Mouse (Mus musculus): Measurements from ENCODE around the gene Paqr3. TPM values are rescaled to one million over a fixed set of nuclear protein-coding genes. Genes with fewer than 3 reads are reported as not detected.

Paqr3 gene
- polyA plus RNA-seq (2016; fragmentation: Nextera tagmentation; extraction: Ambion mirVana) = 20.5 and 21.8 TPM in 2 replicates

DNA sequence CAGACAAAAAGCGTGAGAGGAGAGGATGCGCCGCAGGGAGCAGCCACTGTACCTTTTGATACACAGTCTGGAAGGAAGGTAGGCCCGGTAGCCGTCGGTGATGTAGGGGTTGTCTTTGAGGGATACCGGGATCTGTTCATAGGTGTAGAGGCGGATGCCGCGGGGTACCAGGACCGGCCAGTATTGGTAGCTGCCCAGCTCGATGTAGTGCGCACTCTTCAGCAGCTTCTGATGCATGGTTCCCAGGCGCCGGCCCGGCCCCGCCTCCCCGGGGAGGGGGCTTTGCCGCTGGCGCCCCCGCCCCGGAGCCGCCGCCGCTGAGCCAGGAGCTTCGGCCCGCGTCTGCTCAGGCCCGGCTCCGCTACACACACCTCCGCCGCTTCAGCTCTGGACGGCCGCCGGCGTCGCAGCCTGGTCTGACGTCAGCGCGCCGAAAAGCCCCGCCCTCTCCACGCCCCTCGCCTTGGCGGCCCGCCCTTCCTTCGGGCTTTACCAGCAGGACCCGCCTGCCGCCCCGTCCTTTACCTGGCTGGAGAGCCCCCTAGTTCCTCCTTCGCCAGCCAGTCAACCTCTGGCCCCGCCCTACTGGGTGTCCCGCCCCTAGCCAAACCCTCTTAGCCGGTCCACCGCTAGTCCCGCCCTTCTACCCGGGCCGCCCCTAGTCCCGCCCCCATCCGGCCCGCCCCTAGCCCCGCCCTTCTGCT is at the start of gene Paqr3:
Paqr3 (minus strand) TSS at position 390 of the 704 bp plus-strand sequence.
- WGBS = under 1% methylated on average over 60 of the region's 62 CpGs
- Histone ChIP-seq H3K27me3 (no peaks in the 10 kb centered on the region), H3K36me3 (peaks cover 7% of the 10 kb centered on the region; the same call in 1 of the 2 replicates), H3K9me3 (replicated peaks) (no peaks in the 10 kb centered on the region), H3K4me3 (peak within 1 kb of the TSS; percentile 71), H3K27ac (peak within 1 kb of the TSS; percentile 73), H3K4me1 (peaks cover 21% of the 10 kb centered on the region), H3K9ac (peak within 1 kb of the TSS; percentile 85), H3K4me2 (replicated peaks) (peak within 1 kb of the TSS; percentile 65)
- ATAC-seq (ENCODE audit: low FRiP score) = peak; percentile 99

DNA sequence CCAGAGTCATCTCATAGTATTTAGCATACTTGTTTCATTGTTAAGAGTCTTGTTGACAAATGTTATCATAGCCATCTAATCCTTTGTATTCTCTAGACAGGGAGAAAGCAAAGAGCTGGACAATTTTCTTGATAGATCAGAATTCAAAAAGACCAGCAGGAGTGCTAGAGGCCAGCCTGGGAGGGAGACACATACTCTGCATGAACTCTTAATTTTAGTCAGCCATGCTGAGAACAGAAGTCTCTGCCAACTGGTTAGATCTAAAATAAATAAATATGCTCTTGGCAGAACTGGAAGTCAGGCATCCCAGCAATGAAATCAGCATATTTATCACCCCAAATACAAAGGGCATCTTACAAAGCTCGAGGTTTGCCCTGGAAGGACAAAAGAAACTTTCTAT is 43.3 kb upstream of the Paqr3 start:
- Histone ChIP-seq H3K4me3 (no peak overlapping the region), H3K36me3 (no peaks in the 10 kb centered on the region), H3K9ac (no peak overlapping the region), H3K27me3 (no peaks in the 10 kb centered on the region), H3K4me2 (replicated peaks) (no peak overlapping the region), H3K27ac (no peak overlapping the region), H3K9me3 (replicated peaks) (no peaks in the 10 kb centered on the region), H3K4me1 (no peaks in the 10 kb centered on the region)
- no peak for ATAC-seq (ENCODE audit: low FRiP score)
- whole genome bisulfite sequencing = 26% methylated on average over 1 of the region's 1 CpGs

DNA sequence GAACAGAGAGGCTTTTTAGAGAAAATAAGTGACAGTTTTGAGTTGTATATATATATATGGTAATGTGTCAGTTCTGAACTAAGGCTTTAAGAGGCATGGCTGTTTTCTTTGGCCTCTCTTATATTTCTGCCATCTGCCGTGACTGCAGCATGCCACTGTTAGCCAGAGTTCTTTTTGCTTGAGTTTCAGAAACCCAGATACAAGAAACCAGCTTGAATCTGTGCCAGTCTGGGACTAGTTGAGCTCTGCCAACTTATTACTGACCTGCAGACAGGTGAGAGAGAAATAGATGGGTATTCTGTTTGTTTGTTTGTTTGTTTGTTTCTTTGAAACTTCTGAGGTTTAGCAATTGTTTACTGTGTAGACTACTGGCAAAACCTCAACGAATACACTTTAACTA is 23.9 kb upstream of the Paqr3 start:
- no peak overlapping the region for H3K27ac ChIP-seq
- no peaks in the 10 kb centered on the region for H3K9me3 ChIP-seq (replicated peaks)
- no peaks in the 10 kb centered on the region for H3K36me3 ChIP-seq
- WGBS = 87% methylated on average over 2 of the region's 2 CpGs
- H3K4me1 ChIP-seq = no peaks in the 10 kb centered on the region
- H3K4me2 ChIP-seq (replicated peaks) = no peak overlapping the region
- H3K4me3 ChIP-seq = no peak overlapping the region
- H3K9ac ChIP-seq = no peak overlapping the region
- no peak for ATAC-seq (ENCODE audit: low FRiP score)
- H3K27me3 ChIP-seq = no peaks in the 10 kb centered on the region

DNA sequence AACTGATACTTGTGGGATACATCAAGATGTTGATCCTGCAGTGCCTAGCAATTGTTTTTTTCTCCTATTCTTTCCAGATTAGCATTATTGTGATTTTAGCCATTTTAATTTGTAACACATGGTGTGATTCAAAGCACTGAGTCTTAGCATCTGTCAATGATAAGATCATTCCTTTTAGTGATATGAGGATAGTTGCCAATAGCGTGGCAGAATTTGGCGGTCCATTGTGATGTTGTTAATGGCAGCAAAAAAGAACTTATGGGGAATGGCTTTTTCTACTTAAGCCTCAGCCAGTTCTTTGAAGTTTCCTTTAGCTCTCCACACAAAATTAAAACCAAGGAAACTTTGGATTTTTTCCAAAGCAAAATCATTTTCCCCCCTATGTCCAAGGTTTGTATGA is 18.2 kb upstream of the Paqr3 start:
- H3K4me2 ChIP-seq (replicated peaks) = no peak overlapping the region
- no peak overlapping the region for H3K9ac ChIP-seq
- ATAC-seq (ENCODE audit: low FRiP score) = no peak
- no peak overlapping the region for H3K4me3 ChIP-seq
- no peak overlapping the region for H3K27ac ChIP-seq
- 93% methylated on average over 2 of the region's 2 CpGs for WGBS
- H3K9me3 ChIP-seq (replicated peaks) = no peaks in the 10 kb centered on the region
- H3K36me3 ChIP-seq = no peaks in the 10 kb centered on the region
- no peaks in the 10 kb centered on the region; the same call in 1 of the 2 replicates for H3K27me3 ChIP-seq
- H3K4me1 ChIP-seq = no peaks in the 10 kb centered on the region

DNA sequence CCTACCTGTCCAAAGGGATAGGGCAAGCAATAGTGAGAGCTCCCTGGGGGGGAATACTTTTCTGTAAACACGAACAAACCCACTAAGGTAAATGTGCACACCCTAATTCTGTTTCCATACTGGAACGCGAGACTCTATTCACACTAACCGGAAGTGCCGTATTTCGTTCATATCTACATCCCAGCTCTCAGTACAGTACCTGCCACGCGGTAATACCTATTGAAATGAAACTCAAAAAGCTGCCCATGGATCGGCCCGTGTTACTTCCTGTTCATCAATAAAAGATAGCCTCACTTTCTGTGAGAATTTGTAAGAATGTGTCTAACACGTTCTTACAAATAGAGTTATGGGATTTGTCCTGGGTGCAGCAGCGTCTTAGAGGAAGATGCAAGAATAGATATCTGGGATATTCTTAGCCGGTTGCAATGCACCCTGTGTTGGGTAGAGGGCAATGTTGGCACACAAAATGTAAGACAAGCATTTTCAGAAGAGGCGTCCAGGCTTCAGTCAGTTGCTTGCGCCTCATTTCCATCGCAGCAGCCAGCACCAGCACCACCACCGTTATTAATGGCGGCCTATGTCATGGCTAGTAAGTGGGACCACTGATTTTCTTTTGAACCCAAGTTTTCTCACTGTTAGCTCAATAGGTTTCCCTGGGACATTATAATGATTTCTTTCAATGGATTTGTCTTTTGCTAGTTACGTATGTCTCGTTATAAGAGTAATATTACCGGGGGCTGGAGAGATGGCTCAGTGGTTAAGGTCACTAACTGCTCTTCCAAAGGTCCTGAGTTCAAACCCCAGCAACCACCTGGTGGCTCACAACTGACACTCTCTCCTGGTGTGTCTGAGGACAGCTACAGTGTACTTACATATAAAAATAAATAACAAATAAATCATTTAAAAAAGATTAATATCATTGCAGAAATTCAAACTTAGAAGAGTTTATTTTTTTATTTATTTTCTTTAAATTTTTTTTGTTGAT is 17.1 kb upstream of the Paqr3 start:
- H3K4me2 ChIP-seq (replicated peaks) = no peak overlapping the region
- no peaks in the 10 kb centered on the region for H3K36me3 ChIP-seq
- ATAC-seq (ENCODE audit: low FRiP score) = peak; percentile 57; the same call in 1 of the 2 replicates
- H3K4me3 ChIP-seq = no peak overlapping the region
- H3K4me1 ChIP-seq = no peaks in the 10 kb centered on the region
- WGBS = 52% methylated on average over 21 of the region's 21 CpGs
- H3K9me3 ChIP-seq (replicated peaks) = no peaks in the 10 kb centered on the region
- H3K9ac ChIP-seq = no peak overlapping the region
- no peak overlapping the region for H3K27ac ChIP-seq
- H3K27me3 ChIP-seq = no peaks in the 10 kb centered on the region; the same call in 1 of the 2 replicates

DNA sequence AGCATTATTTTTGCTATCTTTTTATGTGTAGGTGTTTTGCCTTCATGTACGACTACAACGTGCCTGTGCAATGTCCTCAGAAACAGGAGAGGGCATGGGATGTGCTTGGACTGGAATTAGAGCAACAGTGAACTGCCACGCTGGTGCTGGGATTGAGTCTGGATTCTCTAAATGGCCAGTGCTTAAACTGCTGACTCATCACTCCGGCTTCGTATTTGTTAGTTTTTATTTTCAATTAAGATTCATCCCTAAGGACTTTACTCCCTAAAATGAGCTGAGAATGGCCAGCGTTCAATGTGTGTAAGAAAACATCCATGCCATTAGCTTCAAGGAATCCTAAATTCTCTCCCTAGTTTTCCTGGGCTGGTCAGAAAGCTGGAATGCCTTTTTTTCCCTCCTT is 15.9 kb upstream of the Paqr3 start:
- 87% methylated on average over 6 of the region's 6 CpGs for WGBS

DNA sequence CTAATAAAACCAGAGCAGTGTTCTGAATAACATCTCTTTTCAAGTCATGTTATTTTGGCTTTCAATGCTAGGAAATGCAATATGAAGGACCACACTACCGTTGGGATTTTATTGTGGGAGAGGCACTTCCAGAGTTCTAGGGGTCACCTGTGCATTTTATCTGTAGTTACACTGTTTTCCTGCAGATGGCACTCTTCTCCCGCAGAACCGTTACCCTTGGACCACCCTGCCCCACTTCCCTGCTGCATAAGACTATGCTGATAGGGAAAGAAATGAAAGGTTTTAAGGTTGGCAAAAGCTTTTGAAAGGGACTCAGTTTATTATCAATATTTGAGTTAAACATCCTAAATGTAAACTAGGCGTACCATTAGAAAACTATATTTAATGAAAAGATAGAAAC is 14.6 kb upstream of the Paqr3 start:
- Histone ChIP-seq H3K4me2 (replicated peaks) (no peak overlapping the region), H3K9me3 (replicated peaks) (no peaks in the 10 kb centered on the region), H3K4me3 (no peak overlapping the region), H3K27me3 (no peaks in the 10 kb centered on the region; the same call in 1 of the 2 replicates), H3K27ac (no peak overlapping the region), H3K36me3 (no peaks in the 10 kb centered on the region), H3K9ac (no peak overlapping the region), H3K4me1 (no peaks in the 10 kb centered on the region)
- WGBS = 18% methylated on average over 4 of the region's 4 CpGs
- ATAC-seq (ENCODE audit: low FRiP score) = peak; percentile 68; the same call in 1 of the 2 replicates

More for the DNA sequence above, 15.9 kb upstream of the Paqr3 start:
- Histone ChIP-seq H3K9me3 (replicated peaks) (no peaks in the 10 kb centered on the region), H3K27me3 (no peaks in the 10 kb centered on the region; the same call in 1 of the 2 replicates), H3K9ac (no peak overlapping the region), H3K27ac (no peak overlapping the region), H3K4me1 (no peaks in the 10 kb centered on the region), H3K36me3 (no peaks in the 10 kb centered on the region), H3K4me2 (replicated peaks) (no peak overlapping the region), H3K4me3 (no peak overlapping the region)
- no peak for ATAC-seq (ENCODE audit: low FRiP score)

DNA sequence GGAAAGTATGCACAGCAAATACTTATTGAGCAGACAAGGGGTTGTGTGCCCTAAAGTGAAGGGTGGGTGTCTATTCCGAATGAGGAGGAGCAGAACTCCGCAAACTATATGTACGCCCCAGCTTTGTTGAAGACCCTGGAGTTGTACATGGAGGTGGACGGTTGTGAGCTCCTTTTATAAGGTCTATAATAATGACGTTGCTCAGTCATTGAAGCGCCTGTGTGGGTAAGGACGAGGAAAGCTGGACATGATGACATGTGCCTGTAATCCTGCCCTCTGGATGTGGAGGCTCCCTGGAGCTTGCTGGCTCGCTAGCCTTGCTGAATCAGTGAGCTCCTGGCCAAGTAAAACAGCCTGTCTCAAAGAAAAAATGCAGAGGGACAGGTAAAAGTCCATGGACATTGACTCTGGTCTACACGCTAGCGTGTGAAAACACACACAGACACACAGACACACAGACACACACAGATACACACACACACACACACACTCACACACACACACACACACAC is 14.1 kb upstream of the Paqr3 start:
- peak; percentile 54; the same call in 1 of the 2 replicates for ATAC-seq (ENCODE audit: low FRiP score)
- Histone ChIP-seq H3K4me1 (no peaks in the 10 kb centered on the region), H3K27me3 (no peaks in the 10 kb centered on the region; the same call in 1 of the 2 replicates), H3K27ac (no peak overlapping the region), H3K36me3 (no peaks in the 10 kb centered on the region), H3K9me3 (replicated peaks) (no peaks in the 10 kb centered on the region), H3K4me2 (replicated peaks) (no peak overlapping the region), H3K9ac (no peak overlapping the region), H3K4me3 (no peak overlapping the region)
- WGBS = 80% methylated on average over 10 of the region's 10 CpGs

DNA sequence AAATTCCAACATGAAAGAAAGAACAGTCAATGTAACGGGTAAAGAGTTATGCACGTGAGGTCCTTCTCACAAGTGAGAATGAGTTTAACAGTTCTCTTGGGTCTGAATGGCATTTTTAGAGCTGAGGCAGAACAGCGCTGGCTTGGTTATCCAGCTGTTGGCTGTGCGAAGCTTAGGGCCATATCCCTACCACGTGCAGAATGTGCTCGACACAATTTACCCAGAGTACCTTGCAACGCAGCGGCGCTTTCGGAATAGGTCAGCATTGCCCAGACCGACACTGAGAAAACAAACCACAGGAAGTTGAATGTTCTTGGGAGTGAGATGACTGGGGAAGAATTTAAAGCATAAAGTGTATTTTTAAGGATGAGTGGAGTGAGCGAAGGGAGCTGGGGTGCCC is 13.6 kb upstream of the Paqr3 start:
- Histone ChIP-seq H3K27me3 (no peaks in the 10 kb centered on the region; the same call in 1 of the 2 replicates), H3K9me3 (replicated peaks) (no peaks in the 10 kb centered on the region), H3K27ac (no peak overlapping the region), H3K4me2 (replicated peaks) (no peak overlapping the region), H3K36me3 (no peaks in the 10 kb centered on the region), H3K9ac (no peak overlapping the region), H3K4me3 (no peak overlapping the region), H3K4me1 (no peaks in the 10 kb centered on the region)
- 85% methylated on average over 12 of the region's 12 CpGs for WGBS
- ATAC-seq (ENCODE audit: low FRiP score) = no peak

DNA sequence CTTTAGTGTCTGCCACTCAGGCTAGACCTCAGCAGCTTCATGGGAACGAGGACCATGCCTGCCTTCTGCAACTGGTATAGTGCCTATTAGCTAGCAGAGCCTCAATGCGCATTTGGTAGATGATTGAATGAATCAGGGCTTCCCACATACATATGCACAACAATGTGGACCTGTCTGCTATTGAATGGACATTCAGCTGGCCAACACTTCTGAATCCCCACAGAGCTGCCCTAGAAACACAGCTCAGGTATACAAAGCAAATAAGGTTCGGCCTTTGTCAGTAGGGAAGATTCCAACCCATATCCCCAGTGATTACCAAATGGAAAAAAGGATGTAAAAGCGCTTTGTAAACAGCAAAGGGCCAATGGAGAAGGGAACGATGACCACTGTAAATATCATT is 699 bp downstream of the Paqr3 start:
- WGBS = 11% methylated on average over 5 of the region's 5 CpGs
- 0 out of 2 replicates have a peak overlapping the region, but pooled peaks have one; percentile 73 for H3K27ac ChIP-seq

DNA sequence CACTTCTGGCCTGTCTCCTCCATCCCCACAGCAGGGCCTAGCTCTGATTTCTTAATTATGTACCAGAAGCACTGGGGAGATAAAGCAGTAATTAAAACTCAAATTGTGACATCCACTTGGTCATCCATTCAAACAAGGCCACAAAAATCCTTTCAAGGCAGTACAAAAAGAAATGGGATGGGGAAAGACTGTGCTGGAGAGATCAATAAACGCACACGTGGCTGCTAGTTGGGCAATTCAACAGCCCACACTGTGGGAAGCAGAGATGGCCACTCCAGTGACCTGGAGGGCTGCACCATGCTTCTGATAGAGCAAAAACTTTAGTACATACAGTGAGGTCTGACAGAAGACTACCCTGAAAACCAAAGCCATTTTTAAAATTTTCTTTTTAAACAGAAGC is 1.3 kb downstream of the Paqr3 start:
- Histone ChIP-seq H3K9ac (peak overlapping the region; percentile 85), H3K4me3 (peak overlapping the region; percentile 71), H3K36me3 (peaks cover 14% of the 10 kb centered on the region), H3K9me3 (replicated peaks) (no peaks in the 10 kb centered on the region), H3K4me1 (peaks cover 21% of the 10 kb centered on the region), H3K27me3 (no peaks in the 10 kb centered on the region), H3K4me2 (replicated peaks) (peak overlapping the region; percentile 65), H3K27ac (no peak overlapping the region)
- no peak for ATAC-seq (ENCODE audit: low FRiP score)
- 43% methylated on average over 2 of the region's 2 CpGs for WGBS

More for the DNA sequence above, 699 bp downstream of the Paqr3 start:
- Histone ChIP-seq H3K4me1 (peaks cover 21% of the 10 kb centered on the region), H3K9ac (peak overlapping the region; percentile 85), H3K4me3 (peak overlapping the region; percentile 71), H3K9me3 (replicated peaks) (no peaks in the 10 kb centered on the region), H3K27me3 (no peaks in the 10 kb centered on the region), H3K36me3 (peaks cover 9% of the 10 kb centered on the region; the same call in 1 of the 2 replicates), H3K4me2 (replicated peaks) (peak overlapping the region; percentile 65)
- peak; percentile 0; the same call in 1 of the 2 replicates for ATAC-seq (ENCODE audit: low FRiP score)

DNA sequence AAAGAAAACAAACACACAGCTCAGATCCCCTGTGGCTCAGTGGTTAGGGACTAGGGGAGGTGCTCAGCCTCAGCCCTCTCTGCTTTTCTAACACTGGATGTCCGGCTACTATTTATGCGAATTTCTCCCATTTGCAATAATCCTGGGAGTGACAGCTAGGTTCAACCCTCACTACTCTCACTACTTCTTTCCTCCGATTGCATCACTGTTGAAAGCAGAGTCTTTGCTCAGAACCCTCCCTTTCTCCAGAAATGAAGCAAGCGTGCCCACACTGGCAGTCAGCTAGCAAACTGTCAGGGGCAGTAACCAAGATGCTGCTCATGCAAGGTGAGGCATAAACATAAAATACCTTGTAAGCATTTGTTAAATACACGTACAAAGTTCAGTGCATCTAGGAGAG is 3.1 kb downstream of the Paqr3 start:
- Histone ChIP-seq H3K4me3 (no peak overlapping the region), H3K4me1 (peaks cover 21% of the 10 kb centered on the region), H3K36me3 (peaks cover 17% of the 10 kb centered on the region), H3K27me3 (no peaks in the 10 kb centered on the region), H3K9me3 (replicated peaks) (no peaks in the 10 kb centered on the region), H3K9ac (no peak overlapping the region), H3K27ac (no peak overlapping the region), H3K4me2 (replicated peaks) (no peak overlapping the region)
- 94% methylated on average over 5 of the region's 5 CpGs for WGBS
- no peak for ATAC-seq (ENCODE audit: low FRiP score)

Measured in hindbrain, embryonic 12.5 days (tissue).